Mouse (Mus musculus): ENCODE measurements around the gene Prss45. TPM values are rescaled to one million over a fixed set of nuclear protein-coding genes. Genes with fewer than 3 reads are reported as not detected.

Gene Prss45
- polyA plus RNA-seq (2014; fragmentation: Nextera tagmentation; extraction: Ambion mirVana): not detected in 2 replicates

GRCm38 (mm10) chr9:110834411-110834810 is at the start of gene Prss45:
Prss45 (plus strand) TSS chr9:110834588.
- no peaks in the 10 kb centered on the region for H3K4me1 ChIP-seq (ENCODE audit: control insufficient read depth, insufficient read depth, low read length)
- no peak within 1 kb of the TSS for H3K27ac ChIP-seq (replicated peaks; ENCODE audit: low read depth, low read length)
- no peak within 1 kb of the TSS for H3K4me2 ChIP-seq (ENCODE audit: low read depth, low read length)
- no peaks in the 10 kb centered on the region for H3K27me3 ChIP-seq (ENCODE audit: control insufficient read depth, insufficient read depth, low read length)
- no peak within 1 kb of the TSS for H3K9ac ChIP-seq (replicated peaks; ENCODE audit: low read length)
- no peak within 1 kb of the TSS for H3K4me3 ChIP-seq (ENCODE audit: low read depth, low read length)
- WGBS: 70% methylated on average over 19 of the region's 19 CpGs
- ATAC-seq (replicated peaks; ENCODE audit: insufficient number of reproducible peaks, low FRiP score, low TSS enrichment, low read depth): no peak
- no peaks in the 10 kb centered on the region for H3K9me3 ChIP-seq (replicated peaks; ENCODE audit: control insufficient read depth, low read length)
- no peak for DNase-seq (ENCODE audit: low spot score)
- H3K36me3 ChIP-seq (replicated peaks; ENCODE audit: control insufficient read depth, insufficient read depth, low read depth, low read length): no peaks in the 10 kb centered on the region

GRCm38 (mm10) chr9:110788169-110788568 is 46.2 kb upstream of the Prss45 start:
- Histone ChIP-seq H3K4me3 (ENCODE audit: low read depth, low read length) (no peak overlapping the region), H3K4me1 (ENCODE audit: control insufficient read depth, insufficient read depth, low read length) (no peaks in the 10 kb centered on the region), H3K27ac (replicated peaks; ENCODE audit: low read depth, low read length) (no peak overlapping the region), H3K36me3 (replicated peaks; ENCODE audit: control insufficient read depth, insufficient read depth, low read depth, low read length) (no peaks in the 10 kb centered on the region), H3K9me3 (replicated peaks; ENCODE audit: control insufficient read depth, low read length) (no peaks in the 10 kb centered on the region), H3K4me2 (ENCODE audit: low read depth, low read length) (no peak overlapping the region), H3K27me3 (ENCODE audit: control insufficient read depth, insufficient read depth, low read length) (no peaks in the 10 kb centered on the region), H3K9ac (replicated peaks; ENCODE audit: low read length) (no peak overlapping the region)
- 86% methylated on average over 3 of the region's 3 CpGs for WGBS
- DNase-seq (ENCODE audit: low spot score): no peak
- no peak for ATAC-seq (replicated peaks; ENCODE audit: insufficient number of reproducible peaks, low FRiP score, low TSS enrichment, low read depth)

- H3K27me3 ChIP-seq (ENCODE audit: control insufficient read depth, insufficient read depth, low read length): no peaks in the 10 kb centered on the region
- no peak overlapping the region for H3K4me2 ChIP-seq (ENCODE audit: low read depth, low read length)
- WGBS: 78% methylated on average over 4 of the region's 4 CpGs
- no peaks in the 10 kb centered on the region for H3K9me3 ChIP-seq (replicated peaks; ENCODE audit: control insufficient read depth, low read length)
- H3K4me1 ChIP-seq (ENCODE audit: control insufficient read depth, insufficient read depth, low read length): no peaks in the 10 kb centered on the region
- DNase-seq (ENCODE audit: low spot score): no peak
- no peaks in the 10 kb centered on the region for H3K36me3 ChIP-seq (replicated peaks; ENCODE audit: control insufficient read depth, insufficient read depth, low read depth, low read length)
- H3K27ac ChIP-seq (replicated peaks; ENCODE audit: low read depth, low read length): no peak overlapping the region
- ATAC-seq (replicated peaks; ENCODE audit: insufficient number of reproducible peaks, low FRiP score, low TSS enrichment, low read depth): no peak
- H3K4me3 ChIP-seq (ENCODE audit: low read depth, low read length): no peak overlapping the region
- no peak overlapping the region for H3K9ac ChIP-seq (replicated peaks; ENCODE audit: low read length)
Measured at GRCm38 (mm10) chr9:110790462-110790861, 43.9 kb upstream of the Prss45 start.

- Histone ChIP-seq H3K4me1 (ENCODE audit: control insufficient read depth, insufficient read depth, low read length) (no peaks in the 10 kb centered on the region), H3K4me2 (ENCODE audit: low read depth, low read length) (no peak overlapping the region), H3K36me3 (replicated peaks; ENCODE audit: control insufficient read depth, insufficient read depth, low read depth, low read length) (no peaks in the 10 kb centered on the region), H3K9ac (replicated peaks; ENCODE audit: low read length) (no peak overlapping the region), H3K9me3 (replicated peaks; ENCODE audit: control insufficient read depth, low read length) (no peaks in the 10 kb centered on the region), H3K4me3 (ENCODE audit: low read depth, low read length) (no peak overlapping the region), H3K27ac (replicated peaks; ENCODE audit: low read depth, low read length) (no peak overlapping the region), H3K27me3 (ENCODE audit: control insufficient read depth, insufficient read depth, low read length) (no peaks in the 10 kb centered on the region)
- DNase-seq (ENCODE audit: low spot score) (no peak), ATAC-seq (replicated peaks; ENCODE audit: insufficient number of reproducible peaks, low FRiP score, low TSS enrichment, low read depth) (no peak)
- WGBS: 88% methylated on average over 10 of the region's 10 CpGs
Measured at GRCm38 (mm10) chr9:110797013-110797412, 37.4 kb upstream of the Prss45 start.

GRCm38 (mm10) chr9:110797866-110798265 is 36.5 kb upstream of the Prss45 start, which contains the start of gene Prss42:
Prss42 (plus strand) TSS chr9:110798166.
- ATAC-seq (replicated peaks; ENCODE audit: insufficient number of reproducible peaks, low FRiP score, low TSS enrichment, low read depth) (no peak), DNase-seq (ENCODE audit: low spot score) (no peak)
- no peak within 1 kb of the TSS for H3K4me2 ChIP-seq (ENCODE audit: low read depth, low read length)
- H3K4me3 ChIP-seq (ENCODE audit: low read depth, low read length): no peak within 1 kb of the TSS
- no peaks in the 10 kb centered on the region for H3K36me3 ChIP-seq (replicated peaks; ENCODE audit: control insufficient read depth, insufficient read depth, low read depth, low read length)
- H3K9ac ChIP-seq (replicated peaks; ENCODE audit: low read length): no peak within 1 kb of the TSS
- no peaks in the 10 kb centered on the region for H3K4me1 ChIP-seq (ENCODE audit: control insufficient read depth, insufficient read depth, low read length)
- no peaks in the 10 kb centered on the region for H3K9me3 ChIP-seq (replicated peaks; ENCODE audit: control insufficient read depth, low read length)
- H3K27ac ChIP-seq (replicated peaks; ENCODE audit: low read depth, low read length): no peak within 1 kb of the TSS
- H3K27me3 ChIP-seq (ENCODE audit: control insufficient read depth, insufficient read depth, low read length): no peaks in the 10 kb centered on the region
- 90% methylated on average over 14 of the region's 14 CpGs for WGBS

GRCm38 (mm10) chr9:110800834-110801479 is 33.4 kb upstream of the Prss45 start:
- Histone ChIP-seq H3K4me2 (ENCODE audit: low read depth, low read length) (no peak overlapping the region), H3K36me3 (replicated peaks; ENCODE audit: control insufficient read depth, insufficient read depth, low read depth, low read length) (no peaks in the 10 kb centered on the region), H3K27ac (replicated peaks; ENCODE audit: low read depth, low read length) (no peak overlapping the region), H3K9me3 (replicated peaks; ENCODE audit: control insufficient read depth, low read length) (no peaks in the 10 kb centered on the region), H3K4me3 (ENCODE audit: low read depth, low read length) (no peak overlapping the region), H3K4me1 (ENCODE audit: control insufficient read depth, insufficient read depth, low read length) (no peaks in the 10 kb centered on the region), H3K9ac (replicated peaks; ENCODE audit: low read length) (no peak overlapping the region), H3K27me3 (ENCODE audit: control insufficient read depth, insufficient read depth, low read length) (no peaks in the 10 kb centered on the region)
- WGBS: 87% methylated on average over 8 of the region's 8 CpGs
- DNase-seq (ENCODE audit: low spot score): no peak
- no peak for ATAC-seq (replicated peaks; ENCODE audit: insufficient number of reproducible peaks, low FRiP score, low TSS enrichment, low read depth)

GRCm38 (mm10) chr9:110803294-110803693 is 31.1 kb upstream of the Prss45 start:
- Histone ChIP-seq H3K9ac (replicated peaks; ENCODE audit: low read length) (no peak overlapping the region), H3K4me2 (ENCODE audit: low read depth, low read length) (no peak overlapping the region), H3K4me3 (ENCODE audit: low read depth, low read length) (no peak overlapping the region), H3K36me3 (replicated peaks; ENCODE audit: control insufficient read depth, insufficient read depth, low read depth, low read length) (no peaks in the 10 kb centered on the region), H3K9me3 (replicated peaks; ENCODE audit: control insufficient read depth, low read length) (no peaks in the 10 kb centered on the region), H3K27me3 (ENCODE audit: control insufficient read depth, insufficient read depth, low read length) (no peaks in the 10 kb centered on the region), H3K4me1 (ENCODE audit: control insufficient read depth, insufficient read depth, low read length) (no peaks in the 10 kb centered on the region), H3K27ac (replicated peaks; ENCODE audit: low read depth, low read length) (no peak overlapping the region)
- no peak for ATAC-seq (replicated peaks; ENCODE audit: insufficient number of reproducible peaks, low FRiP score, low TSS enrichment, low read depth)
- WGBS: 64% methylated on average over 4 of the region's 4 CpGs
- DNase-seq (ENCODE audit: low spot score): no peak

- DNase-seq (ENCODE audit: low spot score): no peak
- WGBS: 88% methylated on average over 4 of the region's 4 CpGs
- Histone ChIP-seq H3K4me1 (ENCODE audit: control insufficient read depth, insufficient read depth, low read length) (no peaks in the 10 kb centered on the region), H3K9ac (replicated peaks; ENCODE audit: low read length) (no peak overlapping the region), H3K27ac (replicated peaks; ENCODE audit: low read depth, low read length) (no peak overlapping the region), H3K4me2 (ENCODE audit: low read depth, low read length) (no peak overlapping the region), H3K9me3 (replicated peaks; ENCODE audit: control insufficient read depth, low read length) (no peaks in the 10 kb centered on the region), H3K27me3 (ENCODE audit: control insufficient read depth, insufficient read depth, low read length) (no peaks in the 10 kb centered on the region), H3K4me3 (ENCODE audit: low read depth, low read length) (no peak overlapping the region), H3K36me3 (replicated peaks; ENCODE audit: control insufficient read depth, insufficient read depth, low read depth, low read length) (no peaks in the 10 kb centered on the region)
- no peak for ATAC-seq (replicated peaks; ENCODE audit: insufficient number of reproducible peaks, low FRiP score, low TSS enrichment, low read depth)
Measured at GRCm38 (mm10) chr9:110810051-110810450, 24.3 kb upstream of the Prss45 start.

All from embryonic facial prominence, embryonic 11.5 days (tissue).